Mouse (Mus musculus) kidney, embryonic 14.5 days (tissue): Measurements from ENCODE around the gene Clcn2. TPM values are rescaled to one million over a fixed set of nuclear protein-coding genes. Genes with fewer than 3 reads are reported as not detected.

Source experiments
- ATAC-seq: fragments of 200-750 bp; cut with Nextera tagmentation; 2 replicates; pipeline ENCODE4 v1.8.0; 2017; ENCODE audit warnings: moderate number of reproducible peaks, mild to moderate bottlenecking, moderate TSS enrichment, moderate library complexity; ENCODE audit not compliant: low FRiP score, low TSS enrichment
- H3K27ac ChIP-seq: fragments of 300-500 bp; sonication (generic); 2 replicates; pipeline ENCODE4 v1.5.1; 2014; ENCODE audit warnings: low read depth, mild to moderate bottlenecking, low read length, moderate library complexity, mixed read lengths
- H3K27me3 ChIP-seq: fragments of 300-500 bp; sonication (generic); 2 replicates; pipeline ENCODE4 v1.6.1; 2014; ENCODE audit warnings: mild to moderate bottlenecking, low read length; ENCODE audit not compliant: control insufficient read depth, insufficient read depth
- H3K36me3 ChIP-seq: fragments of 300-500 bp; sonication (generic); 2 replicates; pipeline ENCODE4 v1.6.1; 2014; ENCODE audit warnings: low read length, mixed read lengths; ENCODE audit not compliant: control insufficient read depth, insufficient read depth
- H3K4me1 ChIP-seq: fragments of 300-500 bp; sonication (generic); 2 replicates; pipeline ENCODE4 v1.6.1; 2014; ENCODE audit warnings: low read length, mixed read lengths; ENCODE audit not compliant: control insufficient read depth, insufficient read depth
- H3K4me2 ChIP-seq: fragments of 300-500 bp; sonication (generic); replicated peaks from 2 replicates; pipeline ENCODE4 v1.6.1; 2014; ENCODE audit warnings: low read depth, mild to moderate bottlenecking, low read length
- H3K4me3 ChIP-seq: fragments of 300-500 bp; sonication (generic); 2 replicates; pipeline ENCODE4 v1.5.1; 2014; ENCODE audit warnings: mild to moderate bottlenecking, low read length
- H3K9ac ChIP-seq: fragments of 300-500 bp; sonication (generic); 2 replicates; pipeline ENCODE4 v1.6.1; 2014; ENCODE audit warnings: low read depth, mild to moderate bottlenecking, low read length, moderate library complexity
- H3K9me3 ChIP-seq: fragments of 300-500 bp; sonication (generic); 2 replicates; pipeline ENCODE4 v1.6.1; 2016; ENCODE audit warnings: low read length; ENCODE audit not compliant: control insufficient read depth
- WGBS: fragments of 180-500 bp; shearing (Covaris S2); extraction: QIAGEN DNeasy Blood & Tissue Kit; methylation state at CpG from one replicate; pipeline ENCODE4 v1.1.7; 2014; 5-methylcytosine and 5-hydroxymethylcytosine counted together
- polyA plus RNA-seq: library from polyadenylated mRNA; unstranded; fragments of >200 nt; fragmentation: Nextera tagmentation; extraction: Ambion mirVana; gene quantifications from 2 replicates; pipeline ENCODE4 v1.2.1, GENCODE M21; 2014

Clcn2 gene
- polyA plus RNA-seq: 15.5 and 17.3 TPM in 2 replicates

DNA sequence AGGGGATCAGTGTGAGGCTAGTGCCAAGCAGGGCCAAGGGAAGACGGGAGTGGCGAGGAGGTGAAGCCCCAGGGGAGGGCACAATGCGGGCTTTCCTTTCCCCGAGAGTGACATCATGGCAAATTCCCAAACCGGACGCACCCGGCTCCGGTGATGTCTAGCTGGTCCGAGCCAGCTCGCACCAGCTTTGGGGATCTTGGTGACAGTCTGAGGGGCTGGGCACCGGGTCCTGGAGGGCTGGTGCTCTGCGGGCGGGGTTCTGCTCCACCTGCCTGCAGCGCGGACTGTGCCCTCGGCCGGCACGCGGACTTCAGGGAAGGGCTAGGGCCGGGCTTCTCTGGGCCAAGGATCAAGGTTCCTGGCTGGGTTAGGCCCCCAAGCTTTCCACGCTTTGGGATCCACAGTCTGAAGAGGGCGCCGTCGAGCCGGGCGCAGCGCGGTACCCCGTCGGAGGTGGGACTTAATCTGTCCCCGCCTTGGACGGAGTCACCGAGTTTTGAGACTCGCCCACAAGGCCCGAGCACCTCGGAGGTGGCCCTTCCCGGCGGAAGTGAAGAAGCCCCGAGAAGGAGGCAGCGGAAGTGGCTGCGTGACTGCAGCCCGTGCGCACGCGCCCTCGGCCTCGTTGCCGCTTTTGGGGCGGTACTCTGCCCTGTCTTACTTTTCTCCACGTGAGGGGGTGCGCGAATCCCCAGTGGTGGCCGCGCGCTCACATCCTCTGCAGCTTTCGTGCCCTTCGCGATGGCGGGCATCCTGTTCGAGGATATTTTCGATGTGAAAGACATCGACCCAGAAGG is at the start of gene Clcn2, which contains the start of gene Polr2h:
Gene Clcn2, minus strand, starts transcription at position 566 of the 797 bp plus-strand sequence.
Gene Polr2h, plus strand, starts transcription at position 485 of the 797 bp plus-strand sequence.
- Histone ChIP-seq H3K27me3 (no peaks in the 10 kb centered on the region), H3K27ac (peak within 1 kb of the TSS; percentile 97), H3K4me3 (peak within 1 kb of the TSS; percentile 61), H3K36me3 (peaks cover 27% of the 10 kb centered on the region), H3K9ac (peak within 1 kb of the TSS; percentile 68), H3K4me1 (peaks cover 13% of the 10 kb centered on the region; the same call in 1 of the 2 replicates), H3K4me2 (peak within 1 kb of the TSS; percentile 80), H3K9me3 (no peaks in the 10 kb centered on the region)
- under 1% methylated on average over 61 of the region's 62 CpGs for WGBS
- ATAC-seq: peak; percentile 77

DNA sequence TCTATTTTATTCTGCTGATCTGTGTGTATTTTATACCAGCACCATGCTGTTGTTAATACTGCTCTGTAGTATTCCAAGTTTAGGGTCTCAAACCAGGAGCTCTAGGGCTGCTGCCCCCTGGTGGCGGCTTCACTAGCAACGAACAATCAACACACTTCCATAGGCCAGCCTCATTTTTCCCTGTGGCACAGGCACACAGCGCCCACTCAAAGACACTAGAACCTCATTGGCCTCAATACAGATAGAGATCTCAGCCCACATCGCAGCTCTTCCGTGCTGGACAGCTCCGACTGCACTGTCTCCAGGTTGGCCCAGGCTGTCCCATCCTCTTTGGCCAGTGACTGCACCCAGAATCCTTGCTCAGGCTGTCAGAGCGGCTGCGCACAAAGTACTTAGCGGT is 47.7 kb upstream of the Clcn2 start:
- Histone ChIP-seq H3K4me2 (no peak overlapping the region), H3K9me3 (no peaks in the 10 kb centered on the region), H3K27me3 (no peaks in the 10 kb centered on the region), H3K9ac (no peak overlapping the region), H3K4me1 (no peaks in the 10 kb centered on the region), H3K4me3 (no peak overlapping the region), H3K27ac (no peak overlapping the region), H3K36me3 (no peaks in the 10 kb centered on the region)
- 48% methylated on average over 9 of the region's 9 CpGs for WGBS
- no peak for ATAC-seq

DNA sequence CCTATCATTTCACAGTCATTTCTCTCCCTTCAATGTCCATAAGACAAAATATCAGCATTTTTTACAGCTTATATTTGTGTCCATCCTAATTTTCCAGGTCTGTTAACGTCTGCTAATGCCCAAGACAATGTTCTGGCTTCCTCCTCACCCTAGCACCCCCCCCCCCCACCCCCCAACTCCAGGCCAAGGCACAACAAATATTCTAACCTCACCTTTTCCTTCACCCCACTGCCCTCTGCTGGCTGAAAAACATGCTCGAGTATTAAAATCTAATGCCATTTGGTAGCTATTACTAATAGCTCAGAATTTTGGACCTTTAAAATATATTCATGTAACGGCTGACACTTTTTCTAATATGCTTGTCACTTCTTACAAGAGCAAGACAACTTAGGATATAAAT is 44.1 kb upstream of the Clcn2 start:
- WGBS: 13% methylated on average over 3 of the region's 3 CpGs
- no peak for ATAC-seq
- Histone ChIP-seq H3K27ac (no peak overlapping the region), H3K4me1 (no peaks in the 10 kb centered on the region), H3K9me3 (no peaks in the 10 kb centered on the region), H3K4me3 (no peak overlapping the region), H3K4me2 (no peak overlapping the region), H3K36me3 (no peaks in the 10 kb centered on the region), H3K27me3 (no peaks in the 10 kb centered on the region), H3K9ac (no peak overlapping the region)

DNA sequence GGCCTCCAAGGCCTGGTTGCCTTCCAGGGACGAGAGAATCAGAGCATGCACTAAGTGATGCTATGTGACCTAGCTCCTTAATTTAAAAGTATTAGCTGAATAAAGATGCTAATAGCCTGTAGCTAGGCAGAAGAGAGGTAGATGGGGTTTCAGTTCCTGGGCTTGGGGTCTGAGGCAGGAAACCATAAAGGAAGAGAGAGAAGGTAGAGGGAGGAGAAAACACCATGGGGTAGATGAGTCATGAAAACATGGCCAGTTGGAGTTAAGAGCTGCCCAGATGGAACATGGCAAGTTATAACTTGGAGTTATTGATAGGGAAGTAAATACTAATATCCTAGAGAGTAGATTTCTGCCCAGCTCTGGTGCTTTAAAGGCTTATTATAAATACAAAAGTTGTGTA is 39.8 kb upstream of the Clcn2 start:
- H3K9me3 ChIP-seq: no peaks in the 10 kb centered on the region
- no peak overlapping the region for H3K4me2 ChIP-seq
- H3K27ac ChIP-seq: no peak overlapping the region
- no peaks in the 10 kb centered on the region for H3K27me3 ChIP-seq
- no peak overlapping the region for H3K4me3 ChIP-seq
- H3K9ac ChIP-seq: no peak overlapping the region
- no peaks in the 10 kb centered on the region for H3K36me3 ChIP-seq
- no peak for ATAC-seq
- WGBS: 75% methylated on average over 1 of the region's 1 CpGs
- no peaks in the 10 kb centered on the region for H3K4me1 ChIP-seq

DNA sequence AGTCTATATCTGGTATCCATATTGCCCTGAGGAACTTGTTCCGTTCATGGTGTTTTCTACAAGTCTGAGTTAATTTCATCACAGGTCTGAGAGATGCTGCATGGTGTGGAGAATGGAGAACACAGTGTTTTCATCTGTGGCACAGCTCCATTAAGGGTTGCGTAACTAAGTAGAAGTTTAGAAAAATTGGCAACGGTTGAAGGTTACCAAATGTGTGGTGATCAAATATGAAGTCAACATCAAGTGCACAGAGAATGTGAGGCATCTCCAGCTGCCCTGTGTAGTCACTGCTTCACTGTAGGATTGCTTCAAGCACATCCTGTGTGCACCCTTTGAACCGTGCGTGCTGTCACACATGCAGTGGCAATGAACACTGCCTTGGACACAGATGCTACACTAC is 38.5 kb upstream of the Clcn2 start:
- WGBS: 93% methylated on average over 5 of the region's 5 CpGs
- Histone ChIP-seq H3K4me1 (no peaks in the 10 kb centered on the region), H3K9ac (no peak overlapping the region), H3K4me2 (no peak overlapping the region), H3K4me3 (no peak overlapping the region), H3K27me3 (no peaks in the 10 kb centered on the region), H3K36me3 (no peaks in the 10 kb centered on the region), H3K9me3 (no peaks in the 10 kb centered on the region), H3K27ac (no peak overlapping the region)
- ATAC-seq: no peak

DNA sequence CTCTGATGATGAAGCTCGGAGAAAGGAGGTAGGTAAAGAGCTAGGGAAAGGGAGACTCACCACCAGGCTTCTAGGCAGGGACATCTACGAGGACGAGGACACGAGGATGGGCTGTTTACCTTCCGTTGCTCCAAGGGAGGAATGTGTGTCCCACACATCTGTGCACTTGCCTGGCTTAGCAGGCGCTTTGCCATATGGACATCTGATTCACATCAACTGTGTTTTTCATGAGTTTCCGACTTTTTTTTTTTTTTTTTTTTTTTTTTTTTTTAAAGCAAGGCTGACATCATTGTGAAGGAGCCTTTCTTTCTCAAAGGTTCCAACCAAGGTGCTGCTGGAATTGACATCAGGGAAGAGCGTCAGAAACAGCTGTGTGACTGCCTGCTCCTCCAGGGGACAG is 33.0 kb upstream of the Clcn2 start:
- ATAC-seq: no peak
- H3K4me3 ChIP-seq: no peak overlapping the region
- H3K4me2 ChIP-seq: no peak overlapping the region
- H3K9me3 ChIP-seq: no peaks in the 10 kb centered on the region
- no peaks in the 10 kb centered on the region for H3K27me3 ChIP-seq
- 60% methylated on average over 8 of the region's 8 CpGs for WGBS
- no peaks in the 10 kb centered on the region for H3K4me1 ChIP-seq
- no peaks in the 10 kb centered on the region for H3K36me3 ChIP-seq
- H3K27ac ChIP-seq: no peak overlapping the region
- H3K9ac ChIP-seq: no peak overlapping the region

DNA sequence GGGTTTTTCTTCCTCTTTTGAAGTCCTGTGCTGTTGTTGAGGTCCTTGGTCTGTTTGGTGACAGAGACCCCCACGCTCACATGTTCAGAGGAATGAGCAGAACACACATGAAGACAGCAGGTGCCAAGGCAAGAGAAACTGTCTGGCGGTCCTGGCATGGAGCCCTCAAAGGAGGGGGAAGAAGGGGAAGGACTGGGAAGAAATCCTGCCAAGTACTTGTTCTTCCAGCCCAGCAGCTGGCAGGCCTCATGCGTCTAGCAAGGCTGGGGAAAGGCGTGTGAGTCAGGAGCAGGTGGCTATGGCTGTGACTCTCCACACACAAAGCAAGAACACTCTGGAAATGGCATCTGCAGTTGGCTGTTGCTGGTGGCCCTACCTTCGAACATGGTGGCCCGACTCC is 29.1 kb upstream of the Clcn2 start:
- no peak overlapping the region for H3K4me2 ChIP-seq
- H3K36me3 ChIP-seq: no peaks in the 10 kb centered on the region
- H3K4me3 ChIP-seq: no peak overlapping the region
- H3K27ac ChIP-seq: no peak overlapping the region
- H3K4me1 ChIP-seq: no peaks in the 10 kb centered on the region
- no peak for ATAC-seq
- H3K27me3 ChIP-seq: no peaks in the 10 kb centered on the region
- WGBS: 71% methylated on average over 6 of the region's 6 CpGs
- H3K9ac ChIP-seq: no peak overlapping the region
- H3K9me3 ChIP-seq: no peaks in the 10 kb centered on the region

DNA sequence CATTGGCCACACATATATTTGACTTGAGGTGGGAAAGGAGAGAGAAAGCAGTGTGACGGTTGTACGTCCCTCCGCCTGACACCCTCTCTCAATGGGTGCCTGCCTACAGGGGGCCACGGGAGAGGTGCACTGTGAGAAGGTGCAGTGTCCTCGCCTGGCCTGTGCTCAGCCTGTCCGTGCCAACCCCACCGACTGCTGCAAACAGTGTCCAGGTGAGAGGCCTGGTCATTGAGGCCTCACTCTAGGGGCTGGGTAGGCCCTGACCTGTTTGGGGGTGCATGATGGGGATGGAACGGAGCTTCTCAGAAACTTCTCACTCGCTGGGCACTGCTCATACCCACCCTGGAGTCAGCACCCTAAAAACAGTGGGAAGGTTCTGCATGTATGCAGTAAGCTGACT is 22.3 kb upstream of the Clcn2 start:
- 94% methylated on average over 9 of the region's 9 CpGs for WGBS
- ATAC-seq: no peak
- Histone ChIP-seq H3K9ac (no peak overlapping the region), H3K4me1 (no peaks in the 10 kb centered on the region), H3K27ac (no peak overlapping the region), H3K27me3 (peaks cover 9% of the 10 kb centered on the region), H3K36me3 (no peaks in the 10 kb centered on the region), H3K4me3 (no peak overlapping the region), H3K4me2 (no peak overlapping the region), H3K9me3 (no peaks in the 10 kb centered on the region)

DNA sequence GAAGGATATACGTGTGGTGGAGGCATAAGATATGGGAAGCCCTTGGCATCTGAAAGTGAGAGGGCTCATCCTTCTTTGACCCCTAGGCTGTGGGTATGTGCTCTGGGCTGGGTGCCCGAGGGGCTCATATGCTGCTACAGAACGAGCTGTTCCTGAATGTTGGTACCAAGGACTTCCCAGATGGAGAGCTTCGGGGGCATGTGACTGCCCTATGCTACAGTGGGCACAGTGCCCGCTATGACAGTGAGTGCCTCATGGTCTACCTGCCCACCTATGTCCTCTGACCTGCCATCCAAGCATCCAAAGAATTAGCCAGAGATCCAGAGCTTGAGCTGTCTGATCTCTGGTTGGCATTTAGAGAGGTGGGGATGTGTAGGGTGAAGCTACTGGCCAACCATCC is 19.3 kb upstream of the Clcn2 start:
- 85% methylated on average over 5 of the region's 5 CpGs for WGBS
- Histone ChIP-seq H3K4me1 (peaks cover 16% of the 10 kb centered on the region; the same call in 1 of the 2 replicates), H3K9me3 (no peaks in the 10 kb centered on the region), H3K36me3 (no peaks in the 10 kb centered on the region), H3K27me3 (peaks cover 21% of the 10 kb centered on the region), H3K4me3 (no peak overlapping the region), H3K9ac (no peak overlapping the region), H3K4me2 (no peak overlapping the region), H3K27ac (no peak overlapping the region)
- no peak for ATAC-seq
